Mouse (Mus musculus): Measurements from ENCODE around the gene Sh3bp4.
A peak's percentile ranks its signal among the peaks of the same experiment; 100 is the strongest.

DNA sequence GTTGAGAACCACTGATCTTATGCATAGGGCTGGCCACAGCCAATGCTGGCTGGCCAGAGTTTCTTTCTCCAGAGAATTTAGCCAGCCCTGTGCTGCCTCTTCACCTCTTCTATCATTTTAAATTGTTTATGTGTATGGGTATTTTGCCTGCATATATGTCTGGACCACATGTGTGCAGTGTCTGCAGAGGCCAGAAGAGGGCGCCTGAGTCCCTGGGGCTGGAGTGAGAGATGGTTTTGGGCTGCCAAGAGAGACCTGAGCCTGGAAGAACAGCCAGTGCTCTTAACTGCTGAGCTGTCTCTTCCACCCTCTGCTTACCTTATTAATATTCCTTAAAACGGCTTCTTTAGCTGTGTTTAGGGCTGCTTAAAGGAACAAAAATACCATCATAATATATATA, 105.1 kb downstream of the Sh3bp4 start:
- TF ChIP-seq CTCF (IDR thresholded peaks at IDR 0.05; ENCODE audit: control insufficient read depth, insufficient read depth, low read length) (peak; percentile 35; the same call in 1 of the 2 replicates), POLR2A (IDR thresholded peaks at IDR 0.05; ENCODE audit: borderline replicate concordance, control insufficient read depth, low read depth, low read length) (no peak)

All from bone marrow, adult 2 months (tissue).